Mouse (Mus musculus): Measurements from ENCODE around the gene B3gnt4.

- TF ChIP-seq CTCF (IDR thresholded peaks at IDR 0.05; ENCODE audit: low read depth) (peak; percentile 69), EP300 (IDR thresholded peaks at IDR 0.05; ENCODE audit: low read depth) (no peak)
Observed at GRCm38 (mm10) chr5:123499717-123500116, 10.5 kb upstream of the B3gnt4 start.
